Mouse (Mus musculus): ENCODE results near the gene Dmac1. TPM values are rescaled to one million over a fixed set of nuclear protein-coding genes. Genes with fewer than 3 reads are reported as not detected.
A peak's percentile ranks its signal among the peaks of the same experiment; 100 is the strongest.

Gene Dmac1
- polyA plus RNA-seq (2014; fragmentation: Nextera tagmentation; extraction: Ambion mirVana) = 127 and 136 TPM in 2 replicates

DNA sequence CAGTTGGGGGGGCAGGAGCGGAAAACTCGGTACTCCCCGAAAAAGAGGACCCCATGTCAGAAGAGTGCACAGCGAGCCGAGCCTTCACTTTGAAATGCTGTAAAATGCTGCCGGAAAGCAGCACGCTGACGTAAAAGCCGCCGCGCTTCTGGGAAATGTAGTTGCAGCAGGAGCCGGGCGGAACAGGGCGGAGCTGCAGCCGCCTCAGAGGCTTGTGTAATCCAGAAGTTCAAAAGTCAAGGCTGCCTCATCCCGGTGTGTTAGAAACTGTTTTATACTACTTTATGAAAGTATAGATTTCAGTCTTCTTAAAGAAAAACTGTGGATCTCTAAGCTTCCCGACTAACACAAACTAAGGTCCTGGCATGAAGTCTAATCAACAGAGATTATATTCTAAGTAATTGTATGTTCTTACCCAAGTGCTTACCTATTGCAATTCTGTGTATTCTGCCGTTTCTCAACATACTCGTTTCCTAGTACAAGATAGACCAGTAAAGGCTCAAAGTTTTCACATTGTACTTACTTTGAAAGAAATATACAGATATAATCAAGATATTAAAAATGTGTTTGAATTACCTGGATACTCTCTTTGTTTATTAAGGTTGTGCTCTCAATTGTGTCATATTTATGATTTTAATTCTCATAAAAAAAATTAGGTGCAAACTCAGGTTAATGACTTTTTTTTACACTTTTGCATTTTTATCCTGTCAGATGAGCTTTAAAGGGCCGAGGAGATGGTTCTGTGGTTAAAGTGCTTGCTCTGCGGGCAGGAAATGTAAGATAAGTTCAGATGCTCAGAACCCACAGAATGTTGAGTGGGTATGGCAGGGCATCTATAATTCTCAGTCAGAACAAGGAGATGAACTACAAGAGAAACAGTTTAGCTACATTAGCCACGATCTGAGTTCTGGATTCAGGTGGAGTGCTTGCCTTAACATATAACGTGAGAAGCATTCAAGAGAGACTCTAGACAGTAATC lies at the start of gene Dmac1:
Gene Dmac1 (minus strand): TSS at position 109 of the 979 bp plus-strand sequence.
- DNase-seq (ENCODE audit: low spot score) (peak; percentile 96), ATAC-seq (ENCODE audit: low read depth) (peak; percentile 96)
- peaks cover 19% of the 10 kb centered on the region for H3K36me3 ChIP-seq (ENCODE audit: control insufficient read depth, insufficient read depth, low read length)
- H3K9ac ChIP-seq (ENCODE audit: low read depth, low read length) = peak within 1 kb of the TSS; percentile 93
- H3K27ac ChIP-seq (replicated peaks; ENCODE audit: low read depth, low read length) = peak within 1 kb of the TSS; percentile 63
- H3K4me1 ChIP-seq (ENCODE audit: control insufficient read depth, insufficient read depth, low read length) = no peaks in the 10 kb centered on the region
- WGBS = 17% methylated on average over 23 of the region's 23 CpGs
- H3K9me3 ChIP-seq (ENCODE audit: control insufficient read depth, low read length) = no peaks in the 10 kb centered on the region
- peak within 1 kb of the TSS; percentile 84 for H3K4me3 ChIP-seq (ENCODE audit: low read depth, low read length)
- H3K27me3 ChIP-seq (replicated peaks; ENCODE audit: control insufficient read depth, insufficient read depth, low read length) = no peaks in the 10 kb centered on the region
- peak within 1 kb of the TSS; percentile 58 for H3K4me2 ChIP-seq (ENCODE audit: low read depth, low read length)

DNA sequence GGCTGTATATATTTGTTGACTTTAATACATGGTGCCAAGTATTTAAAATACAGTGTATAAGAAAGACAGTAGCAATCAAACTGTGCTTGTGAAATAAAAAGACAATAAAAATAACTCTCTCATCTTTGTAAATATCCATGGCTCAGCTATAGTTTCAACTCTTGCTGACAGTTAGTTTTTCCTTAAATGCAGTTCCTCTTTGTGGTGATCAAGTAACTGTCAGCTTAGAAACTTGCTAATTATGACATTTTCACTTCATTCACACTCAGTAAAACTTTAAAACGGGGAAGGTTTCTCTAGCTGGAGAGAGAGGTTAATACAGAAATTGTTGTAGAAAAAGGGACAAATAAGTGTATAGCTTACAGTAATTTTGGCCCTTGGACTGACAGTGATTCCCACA lies 37.3 kb upstream of the Dmac1 start:
- Histone ChIP-seq H3K27ac (replicated peaks; ENCODE audit: low read depth, low read length) (no peak overlapping the region), H3K4me2 (ENCODE audit: low read depth, low read length) (no peak overlapping the region), H3K9me3 (ENCODE audit: control insufficient read depth, low read length) (0 out of 2 replicates have a peak, but pooled peaks cover 4% of the 10 kb centered on the region), H3K4me3 (ENCODE audit: low read depth, low read length) (no peak overlapping the region), H3K4me1 (ENCODE audit: control insufficient read depth, insufficient read depth, low read length) (no peaks in the 10 kb centered on the region), H3K36me3 (ENCODE audit: control insufficient read depth, insufficient read depth, low read length) (no peaks in the 10 kb centered on the region), H3K9ac (ENCODE audit: low read depth, low read length) (no peak overlapping the region), H3K27me3 (replicated peaks; ENCODE audit: control insufficient read depth, insufficient read depth, low read length) (no peaks in the 10 kb centered on the region)
- DNase-seq (ENCODE audit: low spot score) (no peak), ATAC-seq (ENCODE audit: low read depth) (no peak)
- 70% methylated on average over 1 of the region's 1 CpGs for WGBS

DNA sequence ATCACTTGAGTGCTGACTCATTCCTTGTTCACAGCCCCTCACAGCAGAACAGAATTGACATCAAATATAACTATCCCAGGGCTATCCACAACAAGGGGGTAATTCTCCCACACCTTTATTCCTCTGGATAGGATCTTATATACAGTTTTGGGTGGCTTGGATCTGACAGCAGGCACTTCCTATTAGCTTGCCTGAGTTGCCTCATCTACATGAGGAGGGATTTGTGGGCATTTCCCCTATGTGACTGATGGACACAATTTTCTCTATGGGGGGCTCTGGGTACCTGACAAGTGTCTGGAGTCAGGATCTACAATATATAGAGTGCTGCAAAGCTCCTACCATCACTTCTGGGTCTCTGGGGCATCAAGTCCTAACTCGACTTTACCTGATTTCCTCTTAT lies 36.9 kb upstream of the Dmac1 start:
- Histone ChIP-seq H3K4me2 (ENCODE audit: low read depth, low read length) (no peak overlapping the region), H3K27ac (replicated peaks; ENCODE audit: low read depth, low read length) (no peak overlapping the region), H3K36me3 (ENCODE audit: control insufficient read depth, insufficient read depth, low read length) (no peaks in the 10 kb centered on the region), H3K4me3 (ENCODE audit: low read depth, low read length) (no peak overlapping the region), H3K4me1 (ENCODE audit: control insufficient read depth, insufficient read depth, low read length) (no peaks in the 10 kb centered on the region), H3K9ac (ENCODE audit: low read depth, low read length) (no peak overlapping the region), H3K9me3 (ENCODE audit: control insufficient read depth, low read length) (0 out of 2 replicates have a peak, but pooled peaks cover 4% of the 10 kb centered on the region), H3K27me3 (replicated peaks; ENCODE audit: control insufficient read depth, insufficient read depth, low read length) (no peaks in the 10 kb centered on the region)
- 90% methylated on average over 1 of the region's 1 CpGs for WGBS
- DNase-seq (ENCODE audit: low spot score) = no peak
- no peak for ATAC-seq (ENCODE audit: low read depth)

DNA sequence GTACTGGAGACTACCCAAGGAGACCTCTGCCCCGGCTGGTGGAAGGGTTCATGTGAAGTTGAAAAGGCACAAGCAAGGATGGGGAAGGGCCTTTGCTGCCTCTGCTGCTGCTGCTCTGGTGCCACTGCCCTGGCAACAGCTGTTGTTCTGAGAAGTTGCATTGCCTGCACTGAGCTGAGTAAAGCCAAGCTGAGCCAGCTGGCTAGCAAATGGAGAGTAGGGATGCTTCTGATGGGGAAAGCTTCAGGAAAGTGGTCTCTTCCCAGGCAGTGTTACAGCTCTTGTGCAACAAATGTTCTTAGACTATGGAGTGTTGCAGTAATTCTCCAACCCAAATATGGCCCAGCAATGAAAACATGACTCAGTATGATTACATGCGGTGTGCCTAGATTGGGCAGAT lies 33.8 kb upstream of the Dmac1 start:
- H3K36me3 ChIP-seq (ENCODE audit: control insufficient read depth, insufficient read depth, low read length) = no peaks in the 10 kb centered on the region
- WGBS = 95% methylated on average over 2 of the region's 2 CpGs
- ATAC-seq (ENCODE audit: low read depth) = no peak
- H3K4me1 ChIP-seq (ENCODE audit: control insufficient read depth, insufficient read depth, low read length) = no peaks in the 10 kb centered on the region
- H3K27ac ChIP-seq (replicated peaks; ENCODE audit: low read depth, low read length) = no peak overlapping the region
- no peaks in the 10 kb centered on the region for H3K27me3 ChIP-seq (replicated peaks; ENCODE audit: control insufficient read depth, insufficient read depth, low read length)
- no peak overlapping the region for H3K9ac ChIP-seq (ENCODE audit: low read depth, low read length)
- no peak overlapping the region for H3K4me2 ChIP-seq (ENCODE audit: low read depth, low read length)
- no peak overlapping the region for H3K4me3 ChIP-seq (ENCODE audit: low read depth, low read length)
- no peaks in the 10 kb centered on the region for H3K9me3 ChIP-seq (ENCODE audit: control insufficient read depth, low read length)
- DNase-seq (ENCODE audit: low spot score) = no peak

DNA sequence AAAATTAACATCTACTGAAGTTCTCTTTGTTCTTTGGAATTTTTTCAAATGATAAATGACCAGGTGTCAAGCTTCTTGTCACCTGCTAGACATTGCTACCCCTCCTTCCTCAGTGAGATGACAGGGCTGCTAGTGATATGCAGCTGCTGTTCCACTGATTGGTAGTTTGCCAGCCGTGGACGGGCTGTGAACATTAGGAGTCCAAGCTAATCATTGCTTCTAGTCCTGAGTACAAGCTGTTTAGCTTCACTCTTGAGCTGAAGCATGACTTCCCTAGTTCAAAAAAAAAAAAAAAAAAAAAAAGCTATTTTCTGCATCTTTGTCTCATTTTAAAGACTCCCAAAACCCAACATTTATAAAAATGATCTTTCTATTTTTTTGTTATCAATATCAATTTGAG lies 33.2 kb upstream of the Dmac1 start:
- H3K4me2 ChIP-seq (ENCODE audit: low read depth, low read length) = no peak overlapping the region
- no peaks in the 10 kb centered on the region for H3K27me3 ChIP-seq (replicated peaks; ENCODE audit: control insufficient read depth, insufficient read depth, low read length)
- DNase-seq (ENCODE audit: low spot score) (no peak), ATAC-seq (ENCODE audit: low read depth) (no peak)
- no peaks in the 10 kb centered on the region for H3K9me3 ChIP-seq (ENCODE audit: control insufficient read depth, low read length)
- H3K4me1 ChIP-seq (ENCODE audit: control insufficient read depth, insufficient read depth, low read length) = no peaks in the 10 kb centered on the region
- no peaks in the 10 kb centered on the region for H3K36me3 ChIP-seq (ENCODE audit: control insufficient read depth, insufficient read depth, low read length)
- no peak overlapping the region for H3K4me3 ChIP-seq (ENCODE audit: low read depth, low read length)
- 74% methylated on average over 2 of the region's 2 CpGs for WGBS
- no peak overlapping the region for H3K9ac ChIP-seq (ENCODE audit: low read depth, low read length)
- H3K27ac ChIP-seq (replicated peaks; ENCODE audit: low read depth, low read length) = no peak overlapping the region

DNA sequence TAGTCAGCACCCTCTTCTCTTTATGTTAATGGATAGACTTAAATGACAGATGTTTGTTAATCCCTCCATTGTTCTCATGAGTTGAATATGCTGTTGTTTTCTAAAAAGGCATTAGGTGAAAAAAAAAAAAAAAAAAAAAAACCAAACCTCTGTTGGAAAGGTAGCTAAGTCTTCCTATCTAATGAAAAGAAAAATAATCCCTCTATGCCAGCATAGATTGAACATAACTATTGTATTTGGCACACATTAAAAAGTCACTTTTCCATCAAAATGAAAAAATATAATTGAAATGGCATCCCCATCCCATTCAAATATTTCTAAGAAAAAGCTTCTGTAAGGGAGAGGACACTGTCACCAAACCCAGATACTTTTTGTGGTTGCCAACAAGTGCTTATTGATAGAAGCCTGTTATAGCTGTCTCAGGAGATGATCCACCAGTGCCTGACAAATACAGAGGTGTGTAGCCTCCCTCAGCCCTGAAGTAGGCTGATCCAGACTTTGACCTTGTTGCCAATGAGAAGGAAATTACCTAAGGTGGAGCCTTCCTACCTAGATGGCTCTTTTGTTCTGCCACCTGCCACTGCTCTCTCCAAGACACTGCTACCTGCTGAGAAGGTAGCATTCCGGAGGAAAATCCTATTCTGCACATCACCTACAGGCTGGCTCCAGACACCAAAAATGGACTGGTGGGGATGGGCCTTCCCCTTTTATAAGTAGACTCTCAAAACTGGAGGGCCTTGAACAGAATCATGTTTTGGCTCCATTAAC lies 22.3 kb upstream of the Dmac1 start:
- H3K27ac ChIP-seq (replicated peaks; ENCODE audit: low read depth, low read length) = no peak overlapping the region
- H3K4me1 ChIP-seq (ENCODE audit: control insufficient read depth, insufficient read depth, low read length) = no peaks in the 10 kb centered on the region
- no peaks in the 10 kb centered on the region for H3K9me3 ChIP-seq (ENCODE audit: control insufficient read depth, low read length)
- no peak overlapping the region for H3K4me3 ChIP-seq (ENCODE audit: low read depth, low read length)
- WGBS = 63% methylated on average over 1 of the region's 1 CpGs
- DNase-seq (ENCODE audit: low spot score) (no peak), ATAC-seq (ENCODE audit: low read depth) (no peak)
- H3K36me3 ChIP-seq (ENCODE audit: control insufficient read depth, insufficient read depth, low read length) = no peaks in the 10 kb centered on the region
- H3K27me3 ChIP-seq (replicated peaks; ENCODE audit: control insufficient read depth, insufficient read depth, low read length) = no peaks in the 10 kb centered on the region
- no peak overlapping the region for H3K9ac ChIP-seq (ENCODE audit: low read depth, low read length)
- no peak overlapping the region for H3K4me2 ChIP-seq (ENCODE audit: low read depth, low read length)

DNA sequence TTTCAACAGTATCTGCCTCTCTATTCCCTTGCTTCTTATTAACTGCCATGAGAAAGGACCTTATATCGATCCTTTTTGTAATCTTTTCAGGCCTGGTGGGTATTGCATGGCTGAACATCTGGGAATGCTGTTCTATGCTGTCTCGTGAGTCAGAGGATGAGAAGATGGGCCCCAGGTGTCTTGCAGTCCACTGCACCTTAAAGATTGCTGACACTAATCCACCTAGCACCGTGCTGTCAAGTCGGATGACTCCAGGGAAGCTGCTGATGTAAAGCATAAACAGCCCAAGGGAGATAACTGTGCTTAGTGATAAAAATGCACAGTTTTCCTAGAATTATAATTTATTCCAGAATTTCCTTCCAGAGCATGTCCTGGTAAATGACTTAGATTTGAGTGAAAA lies 14.2 kb upstream of the Dmac1 start:
- Histone ChIP-seq H3K9ac (ENCODE audit: low read depth, low read length) (no peak overlapping the region), H3K4me3 (ENCODE audit: low read depth, low read length) (no peak overlapping the region), H3K4me2 (ENCODE audit: low read depth, low read length) (no peak overlapping the region), H3K9me3 (ENCODE audit: control insufficient read depth, low read length) (no peaks in the 10 kb centered on the region), H3K36me3 (ENCODE audit: control insufficient read depth, insufficient read depth, low read length) (no peaks in the 10 kb centered on the region), H3K27me3 (replicated peaks; ENCODE audit: control insufficient read depth, insufficient read depth, low read length) (no peaks in the 10 kb centered on the region), H3K4me1 (ENCODE audit: control insufficient read depth, insufficient read depth, low read length) (no peaks in the 10 kb centered on the region), H3K27ac (replicated peaks; ENCODE audit: low read depth, low read length) (no peak overlapping the region)
- peak; percentile 40 for DNase-seq (ENCODE audit: low spot score)
- peak; percentile 88; the same call in 1 of the 2 replicates for ATAC-seq (ENCODE audit: low read depth)
- WGBS = 53% methylated on average over 4 of the region's 4 CpGs

DNA sequence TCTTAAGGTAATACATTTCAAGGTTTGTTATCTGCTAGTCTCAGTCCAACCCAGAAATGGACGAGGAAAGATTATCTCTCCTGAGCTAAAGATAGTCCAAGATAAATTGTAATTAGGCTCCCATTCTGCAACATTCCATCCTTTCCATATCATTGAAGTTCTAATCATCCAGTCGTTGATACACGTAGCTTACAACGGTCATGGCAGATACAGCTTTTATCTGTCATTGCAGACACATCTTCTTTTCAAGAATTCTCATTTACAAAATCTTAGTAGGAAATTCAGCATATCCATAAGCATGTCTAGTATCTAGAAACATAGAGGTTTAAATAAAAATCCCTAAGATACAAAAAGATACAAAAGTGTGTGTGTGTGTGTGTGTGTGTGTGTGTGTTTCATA lies 13.0 kb upstream of the Dmac1 start:
- Histone ChIP-seq H3K36me3 (ENCODE audit: control insufficient read depth, insufficient read depth, low read length) (no peaks in the 10 kb centered on the region), H3K4me3 (ENCODE audit: low read depth, low read length) (no peak overlapping the region), H3K4me1 (ENCODE audit: control insufficient read depth, insufficient read depth, low read length) (no peaks in the 10 kb centered on the region), H3K9ac (ENCODE audit: low read depth, low read length) (no peak overlapping the region), H3K9me3 (ENCODE audit: control insufficient read depth, low read length) (no peaks in the 10 kb centered on the region), H3K27me3 (replicated peaks; ENCODE audit: control insufficient read depth, insufficient read depth, low read length) (no peaks in the 10 kb centered on the region), H3K27ac (replicated peaks; ENCODE audit: low read depth, low read length) (no peak overlapping the region), H3K4me2 (ENCODE audit: low read depth, low read length) (no peak overlapping the region)
- DNase-seq (ENCODE audit: low spot score) (no peak), ATAC-seq (ENCODE audit: low read depth) (no peak)
- 77% methylated on average over 4 of the region's 4 CpGs for WGBS
